Comparison of ENCODE assay signal across 9 mouse cellular contexts in the genomic region with DNA sequence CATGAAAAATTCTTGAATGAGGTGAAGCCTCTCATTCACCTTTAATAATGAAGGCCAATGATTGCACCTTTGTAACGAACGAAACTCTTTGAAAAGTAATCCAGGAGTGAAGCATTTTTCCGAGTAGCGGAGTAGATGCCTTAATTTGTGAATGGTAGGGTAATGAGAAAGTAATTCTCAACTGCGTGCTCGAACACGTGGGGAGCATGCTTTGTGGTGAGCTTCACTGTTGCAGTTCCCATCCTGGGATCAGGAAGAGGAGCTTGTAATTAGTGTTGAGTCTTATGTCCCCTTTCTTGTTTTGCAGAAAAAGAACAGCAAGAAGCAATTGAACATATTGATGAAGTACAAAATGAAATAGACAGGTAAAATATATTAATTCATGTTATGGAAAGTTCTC. TPM values are rescaled to one million over a fixed set of nuclear protein-coding genes. Genes with fewer than 3 reads are reported as not detected.
DNase-seq lines count a peak whose midpoint lies in the region; ATAC-seq lines count a peak whose summit lies in the region.
"Had no signal": no experiment of that assay in that cellular context is flagged by ENCODE, and none has a peak within 500 bp of the region (broad histone marks: within the 10 kb centered on the region; RNA-seq: fewer than 3 reads in every experiment).

No protein-coding gene starts in this region.

- WGBS in forebrain, embryonic 13.5 days, result 16% methylated on average over 7 of the region's 7 CpGs
- 11% methylated on average over 7 of the region's 7 CpGs for WGBS in limb, embryonic 15.5 days
- whole genome bisulfite sequencing in stomach, embryonic 16.5 days, result 19% methylated on average over 7 of the region's 7 CpGs

- no peaks in the 10 kb centered on the region for H3K9me3 ChIP-seq in megakaryocyte, embryonic 14.5 days
- no peaks in the 10 kb centered on the region for H3K9me3 ChIP-seq in forebrain, embryonic 13.5 days (replicated peaks)
- no peaks in the 10 kb centered on the region for H3K9me3 ChIP-seq in limb, embryonic 15.5 days
- no peaks in the 10 kb centered on the region for H3K9me3 ChIP-seq in stomach, embryonic 16.5 days (replicated peaks; ENCODE audit: control insufficient read depth, low read length)

- peak overlapping the region; percentile 82 for H3K4me2 ChIP-seq in forebrain, embryonic 13.5 days
- H3K4me2 ChIP-seq in limb, embryonic 15.5 days, result peak overlapping the region; percentile 75
- H3K4me2 ChIP-seq in stomach, embryonic 16.5 days (ENCODE audit: low read depth, low read length), result peak overlapping the region; percentile 74

- H3K27ac ChIP-seq in forebrain, embryonic 13.5 days, result no peak overlapping the region
- H3K27ac ChIP-seq in limb, embryonic 15.5 days, result no peak overlapping the region
- H3K27ac ChIP-seq in stomach, embryonic 16.5 days (ENCODE audit: low read length), result no peak overlapping the region

- H3K27me3 ChIP-seq in megakaryocyte, embryonic 14.5 days (replicated peaks), result no peaks in the 10 kb centered on the region
- H3K27me3 ChIP-seq in forebrain, embryonic 13.5 days, result no peaks in the 10 kb centered on the region
- no peaks in the 10 kb centered on the region for H3K27me3 ChIP-seq in limb, embryonic 15.5 days
- no peaks in the 10 kb centered on the region for H3K27me3 ChIP-seq in stomach, embryonic 16.5 days (ENCODE audit: control insufficient read depth, insufficient read depth, low read length)

- peaks cover 33% of the 10 kb centered on the region for H3K36me3 ChIP-seq in megakaryocyte, embryonic 14.5 days (replicated peaks; ENCODE audit: low read length)
- H3K36me3 ChIP-seq in forebrain, embryonic 13.5 days (ENCODE audit: poor library complexity, severe bottlenecking), result peaks cover 37% of the 10 kb centered on the region
- peaks cover 33% of the 10 kb centered on the region for H3K36me3 ChIP-seq in limb, embryonic 15.5 days
- no peaks in the 10 kb centered on the region; the same call in 1 of the 2 replicates for H3K36me3 ChIP-seq in stomach, embryonic 16.5 days (ENCODE audit: control insufficient read depth, insufficient read depth, low read length)

- H3K4me1 ChIP-seq in megakaryocyte, embryonic 14.5 days, result peaks cover 43% of the 10 kb centered on the region
- H3K4me1 ChIP-seq in forebrain, embryonic 13.5 days, result peaks cover 39% of the 10 kb centered on the region
- peaks cover 33% of the 10 kb centered on the region for H3K4me1 ChIP-seq in limb, embryonic 15.5 days
- H3K4me1 ChIP-seq in stomach, embryonic 16.5 days (ENCODE audit: control insufficient read depth, insufficient read depth, low read length), result peaks cover 30% of the 10 kb centered on the region

- H3K4me3 ChIP-seq in megakaryocyte, embryonic 14.5 days (replicated peaks), result peak overlapping the region; percentile 96
- peak overlapping the region; percentile 100 for H3K4me3 ChIP-seq in forebrain, embryonic 13.5 days
- peak overlapping the region; percentile 92 for H3K4me3 ChIP-seq in limb, embryonic 15.5 days
- H3K4me3 ChIP-seq in stomach, embryonic 16.5 days (replicated peaks; ENCODE audit: low read length), result peak overlapping the region; percentile 99

- no peak for DNase-seq in cerebellum, postnatal 4 days (ENCODE audit: low spot score in 2 of 2)
- no peak for DNase-seq in cerebellum, adult 11 months
- no peak for DNase-seq in lung, adult 18-20 months
- DNase-seq: thymus, adult 2 months had no signal

- peak overlapping the region; percentile 100 for H3K9ac ChIP-seq in forebrain, embryonic 13.5 days
- peak overlapping the region; percentile 32; the same call in 1 of the 2 replicates for H3K9ac ChIP-seq in limb, embryonic 15.5 days
- peak overlapping the region; percentile 99 for H3K9ac ChIP-seq in stomach, embryonic 16.5 days (ENCODE audit: low read length)

- no peak for ATAC-seq in megakaryocyte, adult 5-6 weeks (ENCODE audit: poor library complexity, severe bottlenecking)
- ATAC-seq in forebrain, embryonic 13.5 days, result no peak
- no peak for ATAC-seq in limb, embryonic 15.5 days (ENCODE audit: insufficient number of reproducible peaks, low FRiP score, low TSS enrichment, low read depth)
- ATAC-seq in stomach, embryonic 16.5 days (ENCODE audit: insufficient read depth, low FRiP score), result no peak

RNA-seq across cellular contexts. Expression of a gene that starts 9.5 kb away (rescaled TPM):
- 19.4 and 62.2 TPM in 2 replicates for polyA plus RNA-seq in megakaryocyte, embryonic 14.5 days (2012; ENCODE audit: insufficient read depth, low replicate concordance)
- 3.0 and 4.8 TPM in 2 replicates for total RNA-seq in megakaryocyte, adult 5-6 weeks (2015)
- 7.0 and 9.1 TPM in 2 replicates for total RNA-seq in megakaryocyte, adult 5-6 weeks (2017)
- 5.7 and 6.7 TPM in 2 replicates for polyA plus RNA-seq in forebrain, embryonic 13.5 days (2015; fragmentation: Nextera tagmentation; extraction: Ambion mirVana)
- 8.6 and 10.4 TPM in 2 replicates for polyA plus RNA-seq in limb, embryonic 15.5 days (2015; fragmentation: Nextera tagmentation; extraction: Ambion mirVana)
- polyA plus RNA-seq in stomach, embryonic 16.5 days (2015; fragmentation: Nextera tagmentation; extraction: Ambion mirVana), result 8.9 and 9.6 TPM in 2 replicates

RNA-seq across cellular contexts. Expression of a gene that starts 10.8 kb away (rescaled TPM):
- polyA plus RNA-seq in megakaryocyte, embryonic 14.5 days (2012; ENCODE audit: insufficient read depth, low replicate concordance), result 207 and 239 TPM in 2 replicates
- total RNA-seq in megakaryocyte, adult 5-6 weeks (2015), result 160 and 167 TPM in 2 replicates
- total RNA-seq in megakaryocyte, adult 5-6 weeks (2017), result 634 and 647 TPM in 2 replicates
- 587 and 610 TPM in 2 replicates for polyA plus RNA-seq in forebrain, embryonic 13.5 days (2015; fragmentation: Nextera tagmentation; extraction: Ambion mirVana)
- polyA plus RNA-seq in limb, embryonic 15.5 days (2015; fragmentation: Nextera tagmentation; extraction: Ambion mirVana), result 323 and 361 TPM in 2 replicates
- polyA plus RNA-seq in stomach, embryonic 16.5 days (2015; fragmentation: Nextera tagmentation; extraction: Ambion mirVana), result 324 and 336 TPM in 2 replicates

RNA-seq across cellular contexts. Expression of a gene that starts 19.3 kb away (rescaled TPM):
- polyA plus RNA-seq in megakaryocyte, embryonic 14.5 days (2012; ENCODE audit: insufficient read depth, low replicate concordance), result 11.7 and 12.4 TPM in 2 replicates
- 0.91 and 1.2 TPM in 2 replicates for total RNA-seq in megakaryocyte, adult 5-6 weeks (2015)
- total RNA-seq in megakaryocyte, adult 5-6 weeks (2017), result 1.8 and 5.7 TPM in 2 replicates
- polyA plus RNA-seq in forebrain, embryonic 13.5 days (2015; fragmentation: Nextera tagmentation; extraction: Ambion mirVana), result 50.8 and 57.2 TPM in 2 replicates
- 36.7 and 37.0 TPM in 2 replicates for polyA plus RNA-seq in limb, embryonic 15.5 days (2015; fragmentation: Nextera tagmentation; extraction: Ambion mirVana)
- polyA plus RNA-seq in stomach, embryonic 16.5 days (2015; fragmentation: Nextera tagmentation; extraction: Ambion mirVana), result 23.2 and 26.1 TPM in 2 replicates

RNA-seq across cellular contexts. Expression of a gene that starts 25.5 kb away (rescaled TPM):
- 58.2 and 66.6 TPM in 2 replicates for polyA plus RNA-seq in megakaryocyte, embryonic 14.5 days (2012; ENCODE audit: insufficient read depth, low replicate concordance)
- 20.3 and 24.6 TPM in 2 replicates for total RNA-seq in megakaryocyte, adult 5-6 weeks (2015)
- 8.2 and 10.7 TPM in 2 replicates for total RNA-seq in megakaryocyte, adult 5-6 weeks (2017)
- polyA plus RNA-seq in forebrain, embryonic 13.5 days (2015; fragmentation: Nextera tagmentation; extraction: Ambion mirVana), result 21.0 and 21.2 TPM in 2 replicates
- polyA plus RNA-seq in limb, embryonic 15.5 days (2015; fragmentation: Nextera tagmentation; extraction: Ambion mirVana), result 21.1 and 21.6 TPM in 2 replicates
- 37.4 and 41.4 TPM in 2 replicates for polyA plus RNA-seq in stomach, embryonic 16.5 days (2015; fragmentation: Nextera tagmentation; extraction: Ambion mirVana)

RNA-seq across cellular contexts. Expression of a gene that starts 56.4 kb away (rescaled TPM):
- polyA plus RNA-seq in megakaryocyte, embryonic 14.5 days (2012; ENCODE audit: insufficient read depth, low replicate concordance), result 12.2 and 20.0 TPM in 2 replicates
- 10.1 and 11.7 TPM in 2 replicates for total RNA-seq in megakaryocyte, adult 5-6 weeks (2015)
- 8.7 and 10.7 TPM in 2 replicates for total RNA-seq in megakaryocyte, adult 5-6 weeks (2017)
- 10.5 and 10.9 TPM in 2 replicates for polyA plus RNA-seq in forebrain, embryonic 13.5 days (2015; fragmentation: Nextera tagmentation; extraction: Ambion mirVana)
- 6.5 and 8.6 TPM in 2 replicates for polyA plus RNA-seq in limb, embryonic 15.5 days (2015; fragmentation: Nextera tagmentation; extraction: Ambion mirVana)
- polyA plus RNA-seq in stomach, embryonic 16.5 days (2015; fragmentation: Nextera tagmentation; extraction: Ambion mirVana), result 5.1 and 5.4 TPM in 2 replicates

Comparison
In these comparisons a context has a peak if more than half of its experiments do, and no peak if none do; other contexts are left out.
1. H3K9ac ChIP-seq: peak in every context shown above with its lines; median percentile 100 in forebrain, embryonic 13.5 days; 99 in stomach, embryonic 16.5 days; 32 in limb, embryonic 15.5 days.